Mouse (Mus musculus): ENCODE results near the gene Elf2. TPM values are rescaled to one million over a fixed set of nuclear protein-coding genes. Genes with fewer than 3 reads are reported as not detected.
A peak's percentile ranks its signal among the peaks of the same experiment; 100 is the strongest.

Elf2 gene
- polyA plus RNA-seq, 1 experiment from 2014 or later, result 59.3 TPM

DNA sequence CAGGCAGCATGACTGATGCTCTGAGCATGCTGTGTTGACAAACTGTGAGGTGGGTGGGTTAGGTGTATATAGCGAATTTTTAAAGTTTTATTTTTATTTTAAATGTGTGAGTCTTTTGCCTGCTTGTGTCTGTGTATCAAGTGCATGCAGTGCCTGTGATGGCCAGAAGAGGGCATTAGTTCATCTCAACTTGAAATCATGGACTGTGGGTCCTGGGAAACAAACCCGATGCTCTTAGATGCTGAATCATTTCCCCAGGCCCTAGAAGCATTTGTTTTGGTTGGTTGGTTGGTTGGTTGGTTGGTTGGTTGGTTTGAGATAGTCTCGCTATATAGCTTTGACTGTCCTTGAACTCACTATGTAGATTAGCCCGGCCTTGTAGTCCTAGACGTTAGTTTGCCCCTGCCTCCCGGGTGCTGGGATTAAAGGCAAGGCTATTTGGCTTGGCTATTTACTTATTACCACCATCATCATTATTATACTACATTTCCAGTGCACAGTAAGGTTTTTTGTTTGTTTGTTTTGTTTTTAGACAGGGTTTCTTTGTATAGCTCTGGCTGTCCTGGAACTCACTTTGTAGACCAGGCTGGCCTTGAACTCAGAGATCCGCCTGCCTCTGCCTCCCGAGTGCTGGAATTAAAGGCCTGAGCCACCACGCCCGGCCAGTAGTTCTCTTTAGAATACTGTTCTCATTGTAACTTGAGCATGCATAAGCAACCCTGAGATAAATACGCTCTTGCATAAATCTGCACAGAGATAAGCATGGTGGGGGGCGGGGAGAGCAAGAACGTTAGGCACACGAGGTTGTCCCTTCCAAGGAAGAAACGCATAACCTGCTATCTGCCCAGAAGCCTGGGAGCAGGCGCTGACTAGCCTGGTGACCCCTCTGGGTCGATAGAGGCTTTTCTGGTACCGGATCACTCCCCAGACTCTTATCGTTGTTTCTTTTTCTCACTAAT is 35.1 kb upstream of the Elf2 start:
- no peak overlapping the region for H3K27ac ChIP-seq
- no peak overlapping the region for H3K4me3 ChIP-seq (replicated peaks)
- 84% methylated on average over 19 of the region's 19 CpGs for WGBS
- peaks cover 5% of the 10 kb centered on the region; the same call in 1 of the 2 replicates for H3K4me1 ChIP-seq (replicated peaks)
- no peaks in the 10 kb centered on the region for H3K27me3 ChIP-seq
- no peak overlapping the region for H3K9ac ChIP-seq (replicated peaks)
- ATAC-seq (ENCODE audit: insufficient number of reproducible peaks, insufficient read depth, low FRiP score, low TSS enrichment, low read depth), result no peak
- H3K9me3 ChIP-seq, result no peaks in the 10 kb centered on the region
- no peaks in the 10 kb centered on the region for H3K36me3 ChIP-seq
- no peak overlapping the region for H3K4me2 ChIP-seq

DNA sequence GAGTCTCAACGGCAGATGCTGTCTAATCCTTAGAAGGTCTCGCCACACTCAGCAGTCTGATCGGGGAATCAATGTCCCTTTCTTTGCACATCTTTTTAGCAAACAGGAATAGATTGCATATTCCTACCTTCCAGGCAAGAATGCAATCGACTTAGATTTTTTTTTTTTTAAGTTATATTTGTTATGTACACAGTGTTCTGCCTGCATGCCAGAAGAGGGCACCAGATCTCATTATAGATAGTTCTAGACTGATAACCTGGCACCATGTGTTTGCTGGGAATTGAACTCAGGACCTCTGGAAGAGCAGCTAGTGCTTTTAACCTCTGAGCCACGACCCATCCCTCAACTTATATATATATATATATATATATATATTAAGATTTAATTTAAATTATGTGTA is 33.1 kb upstream of the Elf2 start:
- no peak overlapping the region for H3K4me2 ChIP-seq
- WGBS, result 77% methylated on average over 5 of the region's 5 CpGs
- no peak for ATAC-seq (ENCODE audit: insufficient number of reproducible peaks, insufficient read depth, low FRiP score, low TSS enrichment, low read depth)

DNA sequence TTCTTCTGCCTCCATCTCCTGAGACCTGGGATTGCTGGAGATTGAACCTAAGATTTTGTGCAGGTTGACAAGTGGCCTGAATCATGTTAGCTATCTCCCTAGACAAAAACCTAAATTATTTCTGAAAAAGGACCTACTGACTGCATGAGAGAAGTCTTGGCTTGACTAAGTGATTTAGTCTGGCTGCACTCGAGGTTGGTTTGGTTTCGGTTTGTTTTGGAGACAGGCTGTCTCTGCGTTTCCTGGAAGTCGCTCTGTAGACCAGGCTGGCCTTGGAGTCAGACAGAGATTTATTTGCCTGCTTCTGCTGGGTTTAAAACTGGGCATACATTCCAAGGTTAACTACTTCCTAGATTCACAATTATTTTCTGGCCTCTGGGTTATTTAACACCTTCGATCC is 32.4 kb upstream of the Elf2 start:
- Histone ChIP-seq H3K27ac (no peak overlapping the region), H3K27me3 (no peaks in the 10 kb centered on the region), H3K4me2 (no peak overlapping the region), H3K9me3 (no peaks in the 10 kb centered on the region), H3K36me3 (no peaks in the 10 kb centered on the region), H3K4me3 (replicated peaks) (no peak overlapping the region), H3K9ac (replicated peaks) (no peak overlapping the region), H3K4me1 (replicated peaks) (no peaks in the 10 kb centered on the region)
- no peak for ATAC-seq (ENCODE audit: insufficient number of reproducible peaks, insufficient read depth, low FRiP score, low TSS enrichment, low read depth)
- WGBS, result 62% methylated on average over 5 of the region's 5 CpGs

More for the DNA sequence above, 33.1 kb upstream of the Elf2 start:
- Histone ChIP-seq H3K27me3 (no peaks in the 10 kb centered on the region), H3K9me3 (no peaks in the 10 kb centered on the region), H3K36me3 (no peaks in the 10 kb centered on the region), H3K4me1 (replicated peaks) (peaks cover 2% of the 10 kb centered on the region; the same call in 1 of the 2 replicates), H3K4me3 (replicated peaks) (no peak overlapping the region), H3K9ac (replicated peaks) (no peak overlapping the region), H3K27ac (no peak overlapping the region)

DNA sequence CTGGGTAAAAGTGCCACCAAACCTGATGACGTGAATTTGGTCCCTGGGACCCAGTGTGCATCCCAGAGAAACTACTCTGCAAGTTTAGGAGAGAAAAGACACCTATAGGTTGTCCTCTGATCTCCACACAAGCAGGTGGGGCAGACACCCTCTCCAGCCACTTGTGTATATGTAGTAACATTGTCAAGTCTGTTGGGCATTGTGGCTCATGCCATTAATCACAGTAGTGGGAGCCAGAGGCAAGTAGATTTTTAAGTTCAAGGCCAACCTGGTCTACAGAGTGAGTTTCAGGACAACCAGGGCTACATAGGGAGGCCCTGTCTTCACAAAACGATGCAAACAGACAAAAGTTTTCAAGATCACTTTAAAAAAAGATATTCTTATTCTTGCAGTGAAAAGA is 31.4 kb upstream of the Elf2 start:
- H3K9me3 ChIP-seq, result no peaks in the 10 kb centered on the region
- no peak overlapping the region for H3K4me3 ChIP-seq (replicated peaks)
- no peak overlapping the region for H3K27ac ChIP-seq
- H3K36me3 ChIP-seq, result no peaks in the 10 kb centered on the region
- H3K27me3 ChIP-seq, result no peaks in the 10 kb centered on the region
- no peak overlapping the region for H3K4me2 ChIP-seq
- H3K4me1 ChIP-seq (replicated peaks), result no peaks in the 10 kb centered on the region
- no peak overlapping the region for H3K9ac ChIP-seq (replicated peaks)
- no peak for ATAC-seq (ENCODE audit: insufficient number of reproducible peaks, insufficient read depth, low FRiP score, low TSS enrichment, low read depth)
- 78% methylated on average over 2 of the region's 2 CpGs for WGBS

DNA sequence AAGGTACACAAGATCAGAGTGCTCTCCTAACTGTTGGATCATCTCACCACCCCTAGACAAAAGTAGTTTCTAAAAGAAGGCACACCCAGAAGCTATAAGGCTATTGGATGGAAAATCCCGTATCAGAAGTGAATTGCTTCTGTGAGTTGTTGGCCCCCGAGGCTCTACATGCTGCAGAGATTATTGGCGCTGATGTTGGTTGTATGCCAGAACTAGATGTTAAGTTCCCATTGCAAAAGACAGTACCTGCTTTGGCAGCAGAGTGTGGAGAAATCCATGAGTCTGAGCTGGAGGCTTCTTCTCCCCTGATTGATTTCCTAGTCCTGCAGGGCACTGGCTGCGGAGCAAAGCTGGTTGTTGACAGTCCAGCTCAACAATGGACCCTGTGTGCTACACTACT is 27.5 kb upstream of the Elf2 start:
- H3K4me1 ChIP-seq (replicated peaks), result peaks cover 9% of the 10 kb centered on the region; the same call in 1 of the 2 replicates
- no peak overlapping the region for H3K27ac ChIP-seq
- no peak overlapping the region for H3K4me3 ChIP-seq (replicated peaks)
- H3K27me3 ChIP-seq, result no peaks in the 10 kb centered on the region
- H3K9ac ChIP-seq (replicated peaks), result no peak overlapping the region
- H3K4me2 ChIP-seq, result no peak overlapping the region
- ATAC-seq (ENCODE audit: insufficient number of reproducible peaks, insufficient read depth, low FRiP score, low TSS enrichment, low read depth), result no peak
- WGBS, result 82% methylated on average over 4 of the region's 4 CpGs
- no peaks in the 10 kb centered on the region for H3K36me3 ChIP-seq
- no peaks in the 10 kb centered on the region for H3K9me3 ChIP-seq

DNA sequence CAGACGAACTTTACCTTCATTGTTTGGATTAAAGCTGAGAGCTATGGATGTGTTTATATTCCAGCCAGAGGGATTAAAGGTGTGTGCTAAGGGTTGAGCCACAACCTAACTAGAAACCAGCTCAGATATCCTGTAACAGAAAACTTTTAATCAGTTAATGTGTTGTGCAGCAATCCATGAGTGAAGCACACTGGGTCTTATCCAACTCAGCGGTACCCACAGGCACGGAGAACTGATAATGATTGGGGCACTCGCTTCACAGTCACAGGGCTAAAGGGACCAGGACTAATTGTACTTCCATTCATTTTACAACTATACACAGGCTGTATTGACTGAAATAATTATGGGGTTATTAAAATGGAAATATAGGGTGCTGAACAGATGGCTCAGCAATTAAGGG is 26.5 kb upstream of the Elf2 start:
- peaks cover 9% of the 10 kb centered on the region; the same call in 1 of the 2 replicates for H3K4me1 ChIP-seq (replicated peaks)
- WGBS, result 71% methylated on average over 4 of the region's 4 CpGs
- H3K9me3 ChIP-seq, result no peaks in the 10 kb centered on the region
- no peak overlapping the region for H3K9ac ChIP-seq (replicated peaks)
- H3K36me3 ChIP-seq, result no peaks in the 10 kb centered on the region
- no peaks in the 10 kb centered on the region for H3K27me3 ChIP-seq
- no peak overlapping the region for H3K27ac ChIP-seq
- ATAC-seq (ENCODE audit: insufficient number of reproducible peaks, insufficient read depth, low FRiP score, low TSS enrichment, low read depth), result no peak
- H3K4me3 ChIP-seq (replicated peaks), result no peak overlapping the region
- H3K4me2 ChIP-seq, result no peak overlapping the region

DNA sequence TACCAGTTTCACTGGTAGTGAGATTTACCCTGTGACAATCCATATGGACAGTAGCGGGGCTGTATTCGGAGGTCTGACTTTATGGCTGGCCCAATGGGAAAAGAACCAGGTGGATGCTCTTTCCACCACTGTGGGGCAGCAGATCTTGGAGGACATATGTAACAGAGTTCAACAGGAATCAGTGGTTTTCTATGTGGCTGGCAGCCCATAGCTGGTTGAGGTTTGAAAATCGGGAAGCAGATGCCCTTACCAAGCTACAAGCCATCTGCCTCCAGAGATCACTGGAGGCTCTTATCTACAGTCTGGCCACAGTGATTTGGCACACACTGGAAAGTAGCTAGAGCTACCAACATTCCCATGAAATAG is 25.0 kb upstream of the Elf2 start:
- Histone ChIP-seq H3K27ac (no peak overlapping the region), H3K4me1 (replicated peaks) (peaks cover 9% of the 10 kb centered on the region; the same call in 1 of the 2 replicates), H3K4me2 (peak overlapping the region; percentile 68), H3K27me3 (0 out of 2 replicates have a peak, but pooled peaks cover 4% of the 10 kb centered on the region), H3K9ac (replicated peaks) (peak overlapping the region; percentile 56; the same call in 1 of the 2 replicates), H3K36me3 (no peaks in the 10 kb centered on the region), H3K4me3 (replicated peaks) (peak overlapping the region; percentile 47), H3K9me3 (no peaks in the 10 kb centered on the region)
- 0 out of 2 replicates have a peak, but pooled peaks have one; percentile 34 for ATAC-seq (ENCODE audit: insufficient number of reproducible peaks, insufficient read depth, low FRiP score, low TSS enrichment, low read depth)
- 15% methylated on average over 3 of the region's 3 CpGs for WGBS

DNA sequence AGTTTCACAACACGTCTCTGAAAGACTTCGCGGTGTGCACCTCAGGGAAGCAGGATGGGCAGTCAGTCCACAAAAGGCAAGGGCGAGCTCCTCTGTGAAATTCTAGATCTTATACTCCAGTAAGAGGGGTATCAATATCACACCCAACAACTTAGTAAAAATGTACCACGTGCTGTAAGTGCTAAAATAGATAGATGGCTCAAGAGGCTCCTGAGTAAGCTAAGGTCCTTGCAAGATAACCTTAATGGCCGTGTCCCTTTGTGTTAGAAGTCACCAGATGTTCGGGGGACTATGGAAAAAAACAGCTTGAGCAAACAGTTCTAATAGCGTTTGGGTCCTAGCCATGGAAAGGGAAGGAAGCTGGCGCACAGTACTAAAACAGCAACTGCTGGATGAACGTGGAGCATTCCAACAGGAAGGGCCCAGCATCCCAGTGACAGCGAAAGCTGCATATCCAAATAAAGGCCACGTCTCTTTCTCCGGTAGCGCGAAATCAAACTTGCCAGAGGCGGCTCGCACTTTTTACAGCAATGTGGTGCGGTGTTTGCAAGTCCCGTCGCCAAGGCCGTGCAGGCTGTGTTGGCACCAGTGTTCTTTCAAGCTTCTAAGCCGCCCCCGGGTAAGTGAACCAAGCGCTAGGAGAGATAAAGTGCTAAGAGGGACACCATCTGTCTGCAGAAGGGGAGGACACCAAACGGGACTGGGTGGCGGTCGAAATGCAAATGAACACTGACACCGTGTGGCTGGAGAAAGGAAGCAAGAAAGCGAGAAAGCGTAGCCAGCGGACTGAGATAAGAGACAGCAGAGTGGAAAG is 24.4 kb upstream of the Elf2 start:
- ATAC-seq (ENCODE audit: insufficient number of reproducible peaks, insufficient read depth, low FRiP score, low TSS enrichment, low read depth), result peak; percentile 66
- Histone ChIP-seq H3K27me3 (0 out of 2 replicates have a peak, but pooled peaks cover 4% of the 10 kb centered on the region), H3K27ac (no peak overlapping the region), H3K36me3 (no peaks in the 10 kb centered on the region), H3K4me3 (replicated peaks) (peak overlapping the region; percentile 47), H3K4me1 (replicated peaks) (peaks cover 9% of the 10 kb centered on the region; the same call in 1 of the 2 replicates), H3K9me3 (no peaks in the 10 kb centered on the region), H3K9ac (replicated peaks) (peak overlapping the region; percentile 56), H3K4me2 (peak overlapping the region; percentile 68)
- WGBS, result 7% methylated on average over 31 of the region's 31 CpGs

DNA sequence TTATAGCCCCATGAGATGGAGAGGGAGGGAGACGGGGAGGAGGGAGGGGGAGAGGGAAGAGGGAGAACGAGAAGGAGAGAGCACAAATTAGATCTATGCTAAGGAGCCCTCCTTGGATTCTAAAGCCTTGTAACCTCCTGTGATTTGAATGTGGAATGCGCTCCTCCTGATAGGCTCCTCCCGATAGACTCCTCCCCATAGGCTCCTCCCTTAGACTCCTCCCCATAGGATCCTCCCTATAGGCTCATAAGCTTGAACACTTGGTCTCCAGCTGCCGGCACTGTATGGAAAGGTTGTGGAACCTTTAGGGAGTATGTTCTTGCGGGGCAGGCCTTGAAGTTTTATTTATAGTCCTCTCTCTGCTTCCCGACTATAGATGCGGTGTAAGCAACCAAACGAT is 20.6 kb upstream of the Elf2 start:
- Histone ChIP-seq H3K9me3 (no peaks in the 10 kb centered on the region), H3K27ac (no peak overlapping the region), H3K4me2 (peak overlapping the region; percentile 20), H3K27me3 (peaks cover 7% of the 10 kb centered on the region; the same call in 1 of the 2 replicates), H3K9ac (replicated peaks) (no peak overlapping the region), H3K36me3 (no peaks in the 10 kb centered on the region), H3K4me3 (replicated peaks) (no peak overlapping the region), H3K4me1 (replicated peaks) (peaks cover 9% of the 10 kb centered on the region; the same call in 1 of the 2 replicates)
- 21% methylated on average over 9 of the region's 9 CpGs for WGBS
- ATAC-seq (ENCODE audit: insufficient number of reproducible peaks, insufficient read depth, low FRiP score, low TSS enrichment, low read depth), result no peak

DNA sequence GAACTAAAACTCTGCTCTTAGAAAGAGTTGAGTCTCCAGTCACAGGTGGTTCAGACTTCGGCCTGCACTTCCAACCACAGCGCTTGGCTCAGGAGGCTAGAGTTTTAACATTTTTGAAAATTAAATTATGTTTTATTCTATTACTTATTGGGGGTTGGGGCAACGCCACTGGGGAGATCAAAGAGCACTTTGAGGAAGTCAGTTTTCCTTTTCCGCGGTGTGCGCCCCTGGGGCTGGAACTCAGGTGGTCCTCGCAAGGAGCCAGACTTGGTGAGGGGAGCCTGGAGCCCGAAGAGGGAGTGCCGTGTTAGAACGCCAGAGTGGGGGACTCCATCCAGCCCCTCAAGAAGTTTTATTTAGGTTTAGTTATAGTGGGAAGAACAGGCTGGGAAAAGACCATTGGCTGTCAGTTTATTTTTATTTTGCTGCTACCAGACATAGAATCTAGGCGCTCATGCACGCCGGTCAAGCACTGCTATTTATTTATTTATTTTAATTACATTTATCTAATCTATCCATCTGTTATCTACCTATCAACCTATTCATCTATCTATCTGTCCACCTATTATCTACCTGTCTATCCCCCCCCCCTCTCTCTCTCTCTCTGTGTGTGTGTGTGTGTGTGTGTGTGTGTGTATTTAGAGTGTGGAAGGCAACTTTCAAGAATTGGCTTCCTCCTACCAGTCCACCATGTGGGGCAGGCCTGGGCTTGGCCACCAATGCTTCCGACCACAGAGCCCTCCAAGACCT is 19.3 kb upstream of the Elf2 start:
- peaks cover 7% of the 10 kb centered on the region; the same call in 1 of the 2 replicates for H3K27me3 ChIP-seq
- H3K9ac ChIP-seq (replicated peaks), result no peak overlapping the region
- H3K4me2 ChIP-seq, result peak overlapping the region; percentile 80
- no peaks in the 10 kb centered on the region for H3K9me3 ChIP-seq
- no peak overlapping the region for H3K27ac ChIP-seq
- 20% methylated on average over 14 of the region's 14 CpGs for WGBS
- no peaks in the 10 kb centered on the region for H3K36me3 ChIP-seq
- H3K4me3 ChIP-seq (replicated peaks), result peak overlapping the region; percentile 58
- peaks cover 3% of the 10 kb centered on the region; the same call in 1 of the 2 replicates for H3K4me1 ChIP-seq (replicated peaks)
- ATAC-seq (ENCODE audit: insufficient number of reproducible peaks, insufficient read depth, low FRiP score, low TSS enrichment, low read depth), result peak; percentile 22; the same call in 1 of the 2 replicates
